Mouse (Mus musculus) cortical plate, adult 2 months (tissue): ENCODE data around the gene Gmeb1. TPM values are rescaled to one million over a fixed set of nuclear protein-coding genes. Genes with fewer than 3 reads are reported as not detected.
"Not testable (repeated sequence)": the region's sequence is repeated elsewhere in the genome, so short reads cannot be mapped to it uniquely, and the experiment has no call there.

ENCODE experiments used
- H3K27ac ChIP-seq: fragments of 200-500 bp; 2 replicates; pipeline ENCODE4 v1.5.1; 2012; ENCODE audit warnings: low read length, control low read depth, inconsistent platforms; ENCODE audit not compliant: insufficient read depth
- H3K4me1 ChIP-seq: fragments of 200-500 bp; 2 replicates; pipeline ENCODE4 v1.6.1; 2011; ENCODE audit warnings: low read length; ENCODE audit not compliant: control insufficient read depth, insufficient read depth
- H3K4me3 ChIP-seq: fragments of 200-500 bp; 2 replicates; pipeline ENCODE4 v1.5.1; 2011; ENCODE audit warnings: mild to moderate bottlenecking, low read length, control low read depth; ENCODE audit not compliant: insufficient read depth
- CTCF ChIP-seq: fragments of 200-500 bp; IDR thresholded peaks from 2 replicates; pipeline ENCODE4 v1.5.1; 2011; ENCODE audit warnings: mild to moderate bottlenecking, control low read depth, low read length; ENCODE audit not compliant: insufficient read depth; ENCODE audit errors: extremely low read depth
- POLR2A ChIP-seq: fragments of 200-500 bp; IDR thresholded peaks from 2 replicates; pipeline ENCODE4 v1.6.1; 2011; ENCODE audit warnings: mild to moderate bottlenecking, low read length, control low read depth; ENCODE audit not compliant: insufficient read depth; ENCODE audit errors: extremely low read depth
- polyA plus RNA-seq: library from polyadenylated mRNA; depleted of rRNA; stranded (reverse); fragments of >200 nt; gene quantifications from 2 replicates; pipeline ENCODE4 v1.2.3, GENCODE M21; 2012; rRNA removed

The Gmeb1 gene
- 19.1 and 20.6 TPM in 2 replicates for polyA plus RNA-seq

DNA sequence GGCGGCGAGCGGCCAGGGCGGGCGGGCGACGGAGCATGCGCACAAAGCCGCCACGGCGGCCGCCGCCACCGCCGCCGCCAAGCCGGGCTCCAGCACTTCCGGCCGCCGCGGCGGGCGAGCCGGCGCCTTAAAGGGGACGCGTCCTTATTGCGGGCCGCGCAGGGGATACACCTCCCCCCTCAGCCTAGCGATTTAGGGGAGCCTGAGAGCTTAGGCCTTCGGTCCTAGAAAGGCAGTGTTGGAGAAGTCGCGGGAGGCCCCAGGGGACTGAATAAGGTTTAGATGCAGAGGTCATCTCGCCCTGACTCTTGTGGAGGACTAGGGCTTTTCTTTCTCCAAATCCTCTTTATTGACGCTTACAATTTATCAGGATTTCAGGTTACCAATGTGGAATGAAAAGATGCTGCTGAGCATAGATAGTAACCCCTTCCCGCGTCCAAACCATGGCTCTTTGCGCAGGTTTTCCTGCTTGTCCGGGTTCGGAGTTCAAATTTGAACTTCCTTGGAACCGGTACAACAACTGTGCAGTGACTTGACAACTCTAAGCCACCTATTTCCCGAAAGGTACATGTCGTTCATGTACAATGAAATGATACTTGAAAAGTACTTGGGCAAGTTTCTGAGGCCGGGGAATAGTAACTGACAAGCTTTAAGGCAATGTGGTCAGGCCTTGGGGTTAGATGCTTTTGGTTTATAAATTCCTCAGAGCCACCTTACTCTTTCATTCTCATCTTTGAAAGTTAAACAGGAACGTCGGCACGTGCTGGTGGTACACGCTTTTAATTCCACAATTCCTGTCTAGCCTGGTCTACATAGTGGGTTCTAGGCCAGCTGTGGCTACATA lies at the start of gene Gmeb1:
Gene Gmeb1, minus strand, starts transcription at position 89 of the 844 bp plus-strand sequence.
- peak within 1 kb of the TSS; percentile 74 for H3K27ac ChIP-seq
- peak within 1 kb of the TSS; percentile 63 for H3K4me3 ChIP-seq
- peaks cover 5% of the 10 kb centered on the region; the same call in 1 of the 2 replicates for H3K4me1 ChIP-seq
- TF ChIP-seq POLR2A = peak; percentile 28; the same call in 1 of the 2 replicates
- TF ChIP-seq CTCF = no peak

DNA sequence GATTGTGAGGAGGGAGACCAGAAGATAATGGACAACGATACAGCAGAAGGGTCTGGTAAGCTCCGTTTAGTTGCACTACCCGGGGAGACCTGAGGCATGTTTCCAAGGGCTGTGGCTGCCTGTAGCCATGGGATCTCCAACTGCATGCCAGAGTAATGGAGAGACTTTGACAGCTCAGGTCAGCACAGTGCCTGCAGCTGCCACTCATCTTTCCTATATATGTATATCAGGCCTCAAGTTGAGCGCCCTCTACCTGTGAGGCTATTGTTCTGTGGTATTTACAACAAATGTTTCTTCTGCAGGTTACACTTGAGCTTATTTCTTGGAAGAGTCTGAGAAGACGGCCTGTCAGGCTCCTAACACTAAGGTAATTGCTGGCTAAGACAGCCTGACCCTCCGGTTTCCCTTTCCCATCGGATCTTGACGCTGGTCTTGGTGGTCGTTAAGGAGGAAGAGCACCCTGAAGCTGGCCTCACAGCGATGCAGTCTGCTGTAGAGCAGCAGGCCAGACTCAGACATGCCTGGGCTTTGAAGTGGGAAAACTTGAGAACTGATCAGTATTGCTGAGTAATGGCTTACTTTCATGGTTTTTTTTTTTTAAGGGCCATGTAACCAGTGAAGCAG lies 48.6 kb upstream of the Gmeb1 start:
- H3K4me1 ChIP-seq = no peaks in the 10 kb centered on the region
- H3K4me3 ChIP-seq = peak overlapping the region; percentile 84
- peak; percentile 33 for TF ChIP-seq CTCF
- no peak for TF ChIP-seq POLR2A
- no peak overlapping the region for H3K27ac ChIP-seq

DNA sequence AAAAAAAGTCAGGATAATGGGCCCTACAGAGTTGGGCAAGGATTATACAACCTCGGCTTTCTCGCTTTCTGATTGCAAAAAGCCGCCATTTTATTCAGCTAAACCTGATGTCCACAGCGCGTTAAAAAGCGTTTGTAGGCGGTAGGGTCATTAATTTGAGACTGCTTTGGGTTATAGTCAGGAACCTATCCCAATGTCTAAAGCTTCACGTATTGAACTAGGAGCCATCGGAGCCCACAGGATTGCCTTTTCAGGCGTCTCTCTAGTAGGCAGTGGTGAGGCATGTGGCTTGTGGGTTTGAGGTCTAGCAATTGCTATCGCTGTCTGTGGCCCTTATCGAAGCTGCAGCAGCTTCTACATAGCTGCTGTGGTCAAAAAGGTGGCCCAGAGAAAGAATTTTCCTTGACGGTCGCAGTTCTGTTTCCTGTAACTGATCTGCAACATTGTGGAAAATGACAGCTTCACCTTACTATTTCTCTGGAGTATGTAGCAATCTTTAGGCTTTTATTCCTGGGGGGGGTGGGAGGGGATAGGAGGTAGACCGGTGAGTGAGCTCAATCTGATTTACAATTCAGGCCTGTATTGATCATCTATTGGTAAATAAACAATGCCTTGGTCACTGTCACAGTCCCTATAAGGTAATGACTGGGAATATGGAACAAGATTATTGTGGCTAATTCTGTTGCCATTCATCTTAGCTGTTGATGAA lies 47.9 kb upstream of the Gmeb1 start:
- H3K27ac ChIP-seq = peak overlapping the region; percentile 90
- no peak for TF ChIP-seq POLR2A
- no peak for TF ChIP-seq CTCF
- H3K4me3 ChIP-seq = peak overlapping the region; percentile 84
- H3K4me1 ChIP-seq = no peaks in the 10 kb centered on the region

DNA sequence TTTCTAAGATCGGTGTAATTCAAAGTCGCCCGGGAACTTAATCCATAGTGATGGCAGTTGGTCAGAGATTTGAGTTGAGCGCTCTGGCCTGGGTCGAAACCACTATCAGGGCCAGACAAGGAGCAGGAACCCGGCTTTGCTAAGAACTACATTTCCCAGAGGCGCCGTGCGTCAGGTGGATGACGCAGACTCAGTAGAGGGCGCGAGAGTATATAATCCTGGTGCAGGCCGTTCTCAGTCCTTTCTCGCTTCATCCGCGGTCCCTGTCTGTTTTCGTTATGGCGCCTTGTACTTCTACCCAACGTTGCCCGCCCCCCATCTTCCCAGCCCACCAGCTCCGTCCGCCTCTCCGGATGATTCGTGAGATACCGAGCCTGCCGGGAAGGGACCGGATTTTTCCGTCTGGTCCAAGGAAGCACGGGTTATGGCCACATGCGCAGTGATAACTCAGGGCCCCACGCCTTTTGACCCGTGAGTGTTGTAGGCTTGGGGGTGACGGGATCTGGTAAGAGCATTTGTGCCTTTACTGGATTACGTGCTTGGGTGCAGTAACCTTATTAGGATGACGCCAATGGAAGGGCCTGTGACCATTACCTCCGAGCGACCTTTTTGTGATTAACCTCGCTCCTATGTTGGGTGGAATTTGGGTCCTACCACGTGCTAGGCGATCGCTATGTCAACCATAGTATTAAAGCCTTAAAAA lies 47.2 kb upstream of the Gmeb1 start:
- TF ChIP-seq CTCF (no peak), POLR2A (peak; percentile 100)
- Histone ChIP-seq H3K4me1 (no peaks in the 10 kb centered on the region), H3K4me3 (peak overlapping the region; percentile 84), H3K27ac (peak overlapping the region; percentile 90)

DNA sequence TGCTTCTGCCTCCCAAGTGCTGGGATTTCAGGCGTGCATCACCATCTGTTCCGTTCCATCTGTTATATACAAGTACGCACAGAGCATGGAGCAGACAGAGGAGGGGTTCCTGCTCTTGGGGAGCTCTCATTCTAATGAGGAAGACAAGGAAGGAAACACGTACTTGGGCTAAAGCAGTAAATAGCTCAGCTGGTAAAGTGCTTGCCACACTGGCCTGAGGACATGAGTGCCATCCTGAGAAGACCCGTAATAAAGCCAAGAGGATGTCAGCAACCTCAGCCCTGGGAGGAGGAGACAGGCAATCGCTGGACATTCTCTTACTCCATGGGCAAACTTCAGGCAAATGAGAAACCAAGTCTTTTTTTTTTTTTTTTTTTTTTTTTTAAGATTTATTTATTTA lies 44.6 kb upstream of the Gmeb1 start:
- Histone ChIP-seq H3K4me3 (no peak overlapping the region), H3K27ac (no peak overlapping the region), H3K4me1 (no peaks in the 10 kb centered on the region; the same call in 1 of the 2 replicates)
- TF ChIP-seq CTCF (no peak), POLR2A (no peak)

DNA sequence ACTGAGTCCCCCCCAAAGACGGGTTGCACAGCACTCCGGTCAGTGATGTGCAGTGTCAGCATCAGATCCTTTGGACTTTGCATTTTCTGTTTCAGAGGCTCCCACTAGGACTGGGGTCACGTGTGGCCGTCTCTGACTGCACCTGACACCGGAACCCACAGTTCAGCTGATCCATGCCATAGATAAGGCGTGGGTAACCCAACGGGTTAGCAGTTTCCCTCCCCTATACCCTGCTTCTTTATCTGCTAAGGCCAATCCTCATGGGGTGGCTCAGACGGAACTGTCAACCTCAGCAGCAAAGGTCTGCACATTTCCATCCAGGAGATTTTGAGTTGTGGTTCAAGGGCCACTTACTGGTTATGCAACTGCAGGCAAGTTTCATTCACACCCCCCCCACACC lies 43.9 kb upstream of the Gmeb1 start:
- H3K27ac ChIP-seq = no peak overlapping the region
- no peaks in the 10 kb centered on the region; the same call in 1 of the 2 replicates for H3K4me1 ChIP-seq
- no peak overlapping the region for H3K4me3 ChIP-seq
- TF ChIP-seq POLR2A (no peak), CTCF (no peak)

DNA sequence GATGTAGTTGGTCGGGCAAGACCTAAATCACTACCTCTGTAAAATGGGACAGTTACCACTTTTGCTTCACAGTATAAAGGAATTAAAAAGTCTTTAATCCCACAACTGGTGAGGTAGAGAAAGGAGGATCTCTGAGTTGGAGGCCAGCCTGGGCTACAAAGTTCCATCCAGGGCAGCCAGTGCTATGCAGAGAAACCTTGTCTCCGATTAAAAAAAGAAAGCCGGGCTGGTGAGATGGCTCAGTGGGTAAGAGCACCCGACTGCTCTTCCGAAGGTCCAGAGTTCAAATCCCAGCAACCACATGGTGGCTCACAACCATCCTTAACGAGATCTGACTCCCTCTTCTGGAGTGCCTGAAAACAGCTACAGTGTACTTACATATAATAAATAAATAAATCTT lies 42.1 kb upstream of the Gmeb1 start:
- peak overlapping the region; percentile 51 for H3K4me3 ChIP-seq
- H3K27ac ChIP-seq, H3K4me1 ChIP-seq: not testable (repeated sequence)

DNA sequence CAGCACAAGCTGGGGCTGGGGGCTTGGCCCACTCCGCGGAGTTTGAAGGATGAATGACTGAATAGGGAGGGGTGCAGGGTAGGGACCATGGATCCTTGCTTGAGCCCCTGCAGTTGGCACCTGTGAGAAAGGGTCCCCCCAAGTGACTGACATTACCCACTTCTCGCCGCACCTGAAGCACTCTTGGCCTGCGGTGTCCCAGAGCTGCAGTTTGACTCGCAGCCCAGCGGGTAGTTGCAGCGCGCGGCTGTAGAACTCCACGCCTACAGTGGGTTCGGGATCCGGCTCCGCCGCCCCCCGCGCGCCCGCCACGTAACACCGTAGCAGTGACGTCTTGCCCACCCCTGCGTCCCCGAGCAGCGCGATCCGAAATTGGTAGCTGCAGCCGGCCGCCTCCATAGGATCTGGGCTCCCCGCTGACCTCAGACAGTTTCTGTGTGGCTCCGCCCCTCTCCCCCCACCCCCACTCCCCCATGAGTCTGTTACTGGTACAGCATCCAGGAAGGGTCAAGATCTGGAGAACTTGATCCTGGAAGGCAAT lies 41.6 kb upstream of the Gmeb1 start, which contains the start of gene Rab42:
Gene Rab42, minus strand, starts transcription at position 447 of the 541 bp plus-strand sequence.
- TF ChIP-seq POLR2A (no peak; the same call in 1 of the 2 replicates), CTCF (no peak)
- H3K4me1 ChIP-seq = no peaks in the 10 kb centered on the region; the same call in 1 of the 2 replicates
- H3K4me3 ChIP-seq = peak within 1 kb of the TSS; percentile 51
- peak within 1 kb of the TSS; percentile 19; the same call in 1 of the 2 replicates for H3K27ac ChIP-seq
